Mouse (Mus musculus) T-helper 17 cell (primary cell): Measurements from ENCODE around the gene Lrrc74a.

Experiments used
- in situ Hi-C, 2 experiments: fragments of 300-600 bp; cut with MboI, MseI; formaldehyde crosslinking; loops; 1 replicate in 1 of 2; 2 replicates in 1 of 2; pipeline ENCODE4 v1.15.1; 2025; ENCODE audit warnings: high pct_unique_total_duplicates in 2 of 2

Gene Lrrc74a

GRCm38 (mm10) chr12:86734319-86734810 is at the start of gene Lrrc74a:
Gene Lrrc74a (plus strand): TSS chr12:86734369.
- in situ Hi-C loops: no loop called here

GRCm38 (mm10) chr12:86685275-86685674 is 48.9 kb upstream of the Lrrc74a start:
- in situ Hi-C loops: no loop called here

GRCm38 (mm10) chr12:86686551-86687330 is 47.4 kb upstream of the Lrrc74a start:
- in situ Hi-C loops: no loop called here

- in situ Hi-C loops: no loop called here
These were observed 46.7 kb upstream of the Lrrc74a start for GRCm38 (mm10) chr12:86687445-86687955.

GRCm38 (mm10) chr12:86687971-86688573 is 46.1 kb upstream of the Lrrc74a start:
- in situ Hi-C loops: no loop called here

GRCm38 (mm10) chr12:86688917-86689316 is 45.3 kb upstream of the Lrrc74a start:
- in situ Hi-C loops: no loop called here

GRCm38 (mm10) chr12:86690700-86691485 is 43.3 kb upstream of the Lrrc74a start:
- in situ Hi-C loops: no loop called here

- in situ Hi-C loops: no loop called here
These were observed 41.5 kb upstream of the Lrrc74a start for GRCm38 (mm10) chr12:86692471-86693356.

- in situ Hi-C loops: no loop called here
These were observed 40.8 kb upstream of the Lrrc74a start for GRCm38 (mm10) chr12:86693389-86693788.

- in situ Hi-C loops: no loop called here
These were observed 39.7 kb upstream of the Lrrc74a start for GRCm38 (mm10) chr12:86694441-86694840.

- in situ Hi-C loops: no loop called here
These were observed 36.2 kb upstream of the Lrrc74a start for GRCm38 (mm10) chr12:86697996-86698395.

GRCm38 (mm10) chr12:86698537-86698936 is 35.6 kb upstream of the Lrrc74a start:
- in situ Hi-C loops: no loop called here

- in situ Hi-C loops: no loop called here
These were observed 33.9 kb upstream of the Lrrc74a start for GRCm38 (mm10) chr12:86699965-86700926.

- in situ Hi-C loops: no loop called here
These were observed 33.2 kb upstream of the Lrrc74a start for GRCm38 (mm10) chr12:86700927-86701310.

- in situ Hi-C loops: no loop called here
These were observed 32.7 kb upstream of the Lrrc74a start for GRCm38 (mm10) chr12:86701491-86701890.

- in situ Hi-C loops: no loop called here
These were observed 31.5 kb upstream of the Lrrc74a start for GRCm38 (mm10) chr12:86702690-86703089.

- in situ Hi-C loops: no loop called here
These were observed 28.3 kb upstream of the Lrrc74a start for GRCm38 (mm10) chr12:86705843-86706242.

GRCm38 (mm10) chr12:86714026-86714425 is 20.1 kb upstream of the Lrrc74a start:
- in situ Hi-C loops: loop anchor here in 1 of 2 experiments (10.0 kb wide), 1 partner anchor 1519 kb away; no protein-coding TSS in a partner anchor

- in situ Hi-C loops: loop anchor here in 1 of 2 experiments (10.0 kb wide), 1 partner anchor 1521 kb away; no protein-coding TSS in a partner anchor
These were observed 18.8 kb upstream of the Lrrc74a start for GRCm38 (mm10) chr12:86715401-86715800.
